Mouse (Mus musculus): ENCODE data around the gene Spock1. TPM values are rescaled to one million over a fixed set of nuclear protein-coding genes. Genes with fewer than 3 reads are reported as not detected.

The Spock1 gene
- polyA plus RNA-seq, 1 experiment from 2014 or later, result 45.1 TPM

GRCm38 (mm10) chr13:57577541-57578244 is 330.4 kb downstream of the Spock1 start:
- WGBS, result 90% methylated on average over 5 of the region's 5 CpGs
- H3K27ac ChIP-seq, result no peak overlapping the region

GRCm38 (mm10) chr13:57573501-57573900 is 334.6 kb downstream of the Spock1 start:
- H3K4me3 ChIP-seq (replicated peaks), result no peak overlapping the region
- no peak overlapping the region for H3K27ac ChIP-seq
- H3K9ac ChIP-seq (replicated peaks), result no peak overlapping the region
- H3K4me2 ChIP-seq (replicated peaks), result no peak overlapping the region
- ATAC-seq, result no peak
- WGBS, result 52% methylated on average over 4 of the region's 4 CpGs
- H3K9me3 ChIP-seq, result no peaks in the 10 kb centered on the region
- H3K36me3 ChIP-seq, result no peaks in the 10 kb centered on the region
- H3K27me3 ChIP-seq, result no peaks in the 10 kb centered on the region
- H3K4me1 ChIP-seq (replicated peaks), result no peaks in the 10 kb centered on the region

More at GRCm38 (mm10) chr13:57577541-57578244, 330.4 kb downstream of the Spock1 start:
- Histone ChIP-seq H3K4me3 (replicated peaks) (no peak overlapping the region), H3K27me3 (no peaks in the 10 kb centered on the region), H3K9me3 (no peaks in the 10 kb centered on the region), H3K36me3 (no peaks in the 10 kb centered on the region), H3K4me2 (replicated peaks) (no peak overlapping the region), H3K9ac (replicated peaks) (no peak overlapping the region), H3K4me1 (replicated peaks) (peaks cover 12% of the 10 kb centered on the region)
- ATAC-seq, result no peak

GRCm38 (mm10) chr13:57568404-57568803 is 339.7 kb downstream of the Spock1 start:
- Histone ChIP-seq H3K4me3 (replicated peaks) (no peak overlapping the region), H3K36me3 (no peaks in the 10 kb centered on the region), H3K9ac (replicated peaks) (no peak overlapping the region), H3K4me1 (replicated peaks) (peaks cover 8% of the 10 kb centered on the region), H3K27ac (no peak overlapping the region), H3K27me3 (no peaks in the 10 kb centered on the region), H3K4me2 (replicated peaks) (no peak overlapping the region), H3K9me3 (no peaks in the 10 kb centered on the region)
- no peak for ATAC-seq
- 92% methylated on average over 8 of the region's 8 CpGs for WGBS

GRCm38 (mm10) chr13:57555186-57555585 is 352.9 kb downstream of the Spock1 start:
- Histone ChIP-seq H3K4me2 (replicated peaks) (no peak overlapping the region), H3K9me3 (no peaks in the 10 kb centered on the region), H3K4me1 (replicated peaks) (peaks cover 5% of the 10 kb centered on the region), H3K4me3 (replicated peaks) (no peak overlapping the region), H3K27ac (no peak overlapping the region), H3K9ac (replicated peaks) (no peak overlapping the region), H3K27me3 (no peaks in the 10 kb centered on the region), H3K36me3 (no peaks in the 10 kb centered on the region)
- WGBS, result 72% methylated on average over 4 of the region's 4 CpGs
- no peak for ATAC-seq

GRCm38 (mm10) chr13:57549743-57550142 is 358.4 kb downstream of the Spock1 start:
- 23% methylated on average over 5 of the region's 5 CpGs for WGBS
- H3K9me3 ChIP-seq, result no peaks in the 10 kb centered on the region
- H3K27me3 ChIP-seq, result no peaks in the 10 kb centered on the region
- H3K36me3 ChIP-seq, result no peaks in the 10 kb centered on the region
- H3K4me2 ChIP-seq (replicated peaks), result no peak overlapping the region
- no peak for ATAC-seq
- no peak overlapping the region for H3K27ac ChIP-seq
- no peak overlapping the region for H3K4me3 ChIP-seq (replicated peaks)
- peaks cover 5% of the 10 kb centered on the region for H3K4me1 ChIP-seq (replicated peaks)
- no peak overlapping the region for H3K9ac ChIP-seq (replicated peaks)

- Histone ChIP-seq H3K9me3 (no peaks in the 10 kb centered on the region), H3K4me1 (replicated peaks) (peaks cover 23% of the 10 kb centered on the region), H3K27ac (no peak overlapping the region), H3K9ac (replicated peaks) (no peak overlapping the region), H3K27me3 (peaks cover under 1% of the 10 kb centered on the region; the same call in 1 of the 2 replicates), H3K36me3 (no peaks in the 10 kb centered on the region), H3K4me2 (replicated peaks) (no peak overlapping the region), H3K4me3 (replicated peaks) (no peak overlapping the region)
- ATAC-seq, result no peak
- 63% methylated on average over 8 of the region's 8 CpGs for WGBS
Observed at GRCm38 (mm10) chr13:57536988-57537547, 371.1 kb downstream of the Spock1 start.

GRCm38 (mm10) chr13:57534325-57534724 is 373.8 kb downstream of the Spock1 start:
- Histone ChIP-seq H3K27ac (no peak overlapping the region), H3K9ac (replicated peaks) (no peak overlapping the region), H3K4me2 (replicated peaks) (no peak overlapping the region), H3K36me3 (no peaks in the 10 kb centered on the region), H3K9me3 (no peaks in the 10 kb centered on the region), H3K27me3 (0 out of 2 replicates have a peak, but pooled peaks cover 4% of the 10 kb centered on the region), H3K4me1 (replicated peaks) (peaks cover 16% of the 10 kb centered on the region), H3K4me3 (replicated peaks) (no peak overlapping the region)
- 88% methylated on average over 7 of the region's 7 CpGs for WGBS
- ATAC-seq, result no peak

GRCm38 (mm10) chr13:57525946-57526345 is 382.2 kb downstream of the Spock1 start:
- H3K4me2 ChIP-seq (replicated peaks), result no peak overlapping the region
- no peak overlapping the region for H3K4me3 ChIP-seq (replicated peaks)
- H3K9me3 ChIP-seq, result 0 out of 2 replicates have a peak, but pooled peaks cover 5% of the 10 kb centered on the region
- H3K27me3 ChIP-seq, result 0 out of 2 replicates have a peak, but pooled peaks cover 4% of the 10 kb centered on the region
- H3K36me3 ChIP-seq, result no peaks in the 10 kb centered on the region
- no peak overlapping the region for H3K27ac ChIP-seq
- no peak overlapping the region for H3K9ac ChIP-seq (replicated peaks)
- H3K4me1 ChIP-seq (replicated peaks), result 0 out of 2 replicates have a peak, but pooled peaks cover 7% of the 10 kb centered on the region
- no peak for ATAC-seq

- no peak for ATAC-seq
- no peak overlapping the region for H3K9ac ChIP-seq (replicated peaks)
- WGBS, result 90% methylated on average over 3 of the region's 3 CpGs
- no peak overlapping the region for H3K4me3 ChIP-seq (replicated peaks)
- no peaks in the 10 kb centered on the region for H3K36me3 ChIP-seq
- H3K27ac ChIP-seq, result no peak overlapping the region
- no peaks in the 10 kb centered on the region for H3K27me3 ChIP-seq
- H3K4me2 ChIP-seq (replicated peaks), result no peak overlapping the region
- H3K9me3 ChIP-seq, result 0 out of 2 replicates have a peak, but pooled peaks cover 5% of the 10 kb centered on the region
- H3K4me1 ChIP-seq (replicated peaks), result peaks cover 16% of the 10 kb centered on the region
Observed at GRCm38 (mm10) chr13:57524546-57524945, 383.6 kb downstream of the Spock1 start.

GRCm38 (mm10) chr13:57523366-57523765 is 384.8 kb downstream of the Spock1 start:
- Histone ChIP-seq H3K27me3 (no peaks in the 10 kb centered on the region), H3K9ac (replicated peaks) (no peak overlapping the region), H3K9me3 (0 out of 2 replicates have a peak, but pooled peaks cover 5% of the 10 kb centered on the region), H3K4me1 (replicated peaks) (peaks cover 19% of the 10 kb centered on the region), H3K4me2 (replicated peaks) (no peak overlapping the region), H3K4me3 (replicated peaks) (no peak overlapping the region), H3K36me3 (no peaks in the 10 kb centered on the region), H3K27ac (no peak overlapping the region)
- no peak for ATAC-seq
- WGBS, result 82% methylated on average over 5 of the region's 5 CpGs

GRCm38 (mm10) chr13:57522319-57522718 is 385.8 kb downstream of the Spock1 start:
- Histone ChIP-seq H3K27me3 (no peaks in the 10 kb centered on the region), H3K9ac (replicated peaks) (no peak overlapping the region), H3K4me3 (replicated peaks) (no peak overlapping the region), H3K36me3 (no peaks in the 10 kb centered on the region), H3K9me3 (0 out of 2 replicates have a peak, but pooled peaks cover 5% of the 10 kb centered on the region), H3K4me2 (replicated peaks) (no peak overlapping the region), H3K27ac (no peak overlapping the region), H3K4me1 (replicated peaks) (peaks cover 19% of the 10 kb centered on the region)
- WGBS, result 81% methylated on average over 4 of the region's 4 CpGs
- no peak for ATAC-seq

- WGBS, result 17% methylated on average over 3 of the region's 3 CpGs
- no peak overlapping the region for H3K4me3 ChIP-seq (replicated peaks)
- no peak overlapping the region for H3K9ac ChIP-seq (replicated peaks)
- ATAC-seq, result no peak
- 0 out of 2 replicates have a peak, but pooled peaks cover 5% of the 10 kb centered on the region for H3K9me3 ChIP-seq
- H3K27ac ChIP-seq, result no peak overlapping the region
- H3K4me2 ChIP-seq (replicated peaks), result no peak overlapping the region
- no peaks in the 10 kb centered on the region for H3K27me3 ChIP-seq
- H3K4me1 ChIP-seq (replicated peaks), result peaks cover 21% of the 10 kb centered on the region
- no peaks in the 10 kb centered on the region for H3K36me3 ChIP-seq
Observed at GRCm38 (mm10) chr13:57521152-57521551, 387.0 kb downstream of the Spock1 start.

All from midbrain, embryonic 13.5 days (tissue).